Mouse (Mus musculus) testis, postnatal 14 days (tissue): Measurements from ENCODE around the gene Gm8298.
"Not testable (repeated sequence)": the region's sequence is repeated elsewhere in the genome, so short reads cannot be mapped to it uniquely, and the experiment has no call there.

Source experiments
- DNase-seq: peaks from one replicate; pipeline ENCODE4 v3.0.0; 2021; ENCODE audit warnings: low spot score

The Gm8298 gene

GRCm38 (mm10) chr3:59860751-59861150, at the start of gene Gm8298:
Gene Gm8298 (plus strand): TSS chr3:59861051.
- DNase-seq, result no peak

- no peak for DNase-seq
Observed at GRCm38 (mm10) chr3:59813169-59813568, 47.7 kb upstream of the Gm8298 start.

- no peak for DNase-seq
Observed at GRCm38 (mm10) chr3:59870765-59871164, 9.9 kb downstream of the Gm8298 start.

GRCm38 (mm10) chr3:59877601-59878000, 16.8 kb downstream of the Gm8298 start:
- DNase-seq, result not testable (repeated sequence)

- not testable (repeated sequence) for DNase-seq
Observed at GRCm38 (mm10) chr3:59879801-59880554, 19.1 kb downstream of the Gm8298 start.

- DNase-seq, result no peak
Observed at GRCm38 (mm10) chr3:59893276-59893675, 32.4 kb downstream of the Gm8298 start.

GRCm38 (mm10) chr3:59924914-59925313, 64.1 kb downstream of the Gm8298 start, which contains the start of gene C130079G13Rik:
Gene C130079G13Rik (plus strand): TSS chr3:59925214.
- DNase-seq, result no peak
